Mouse (Mus musculus): Measurements from ENCODE around the gene Lst1.

- TF ChIP-seq CTCF (conservative IDR thresholded peaks at IDR 0.05; ENCODE audit: insufficient read depth, insufficient read length, low read depth, low read length) (no peak), POLR2A (IDR thresholded peaks at IDR 0.05; ENCODE audit: low read depth, low read length) (no peak)
These were observed 38.4 kb upstream of the Lst1 start for GRCm38 (mm10) chr17:35226561-35227046.

All from kidney, adult 2 months (tissue).